Mouse (Mus musculus) kidney, embryonic 15.5 days (tissue): ENCODE data around the gene Lgals4. TPM values are rescaled to one million over a fixed set of nuclear protein-coding genes. Genes with fewer than 3 reads are reported as not detected.

Experiments used
- ATAC-seq: fragments of 200-750 bp; cut with Nextera tagmentation; replicated peaks from 2 replicates; pipeline ENCODE4 v1.8.0; 2017; ENCODE audit warnings: moderate TSS enrichment; ENCODE audit not compliant: low FRiP score
- H3K27ac ChIP-seq: fragments of 300-500 bp; sonication (generic); 2 replicates; pipeline ENCODE4 v1.5.1; 2015; ENCODE audit warnings: mild to moderate bottlenecking, inconsistent platforms
- H3K27me3 ChIP-seq: fragments of 300-500 bp; sonication (generic); 2 replicates; pipeline ENCODE4 v1.6.1; 2015; ENCODE audit warnings: inconsistent platforms
- H3K36me3 ChIP-seq: fragments of 300-500 bp; sonication (generic); 2 replicates; pipeline ENCODE4 v1.6.1; 2015; ENCODE audit warnings: inconsistent platforms
- H3K4me1 ChIP-seq: fragments of 300-500 bp; sonication (generic); 2 replicates; pipeline ENCODE4 v1.6.1; 2015; ENCODE audit warnings: inconsistent platforms
- H3K4me2 ChIP-seq: fragments of 300-500 bp; sonication (generic); 2 replicates; pipeline ENCODE4 v1.6.1; 2015; ENCODE audit warnings: moderate library complexity, mild to moderate bottlenecking, inconsistent platforms
- H3K4me3 ChIP-seq: fragments of 300-500 bp; sonication (generic); replicated peaks from 2 replicates; pipeline ENCODE4 v1.5.1; 2015; ENCODE audit warnings: mild to moderate bottlenecking, inconsistent platforms
- H3K9ac ChIP-seq: fragments of 300-500 bp; sonication (generic); 2 replicates; pipeline ENCODE4 v1.6.1; 2015; ENCODE audit warnings: mild to moderate bottlenecking, inconsistent platforms
- H3K9me3 ChIP-seq: fragments of 300-500 bp; sonication (generic); replicated peaks from 2 replicates; pipeline ENCODE4 v1.6.1; 2016; ENCODE audit warnings: inconsistent platforms
- WGBS: fragments of 180-500 bp; shearing (Covaris S2); methylation state at CpG from one replicate; pipeline ENCODE4 v1.1.7; 2015; ENCODE audit warnings: mixed read lengths; 5-methylcytosine and 5-hydroxymethylcytosine counted together
- polyA plus RNA-seq: library from polyadenylated mRNA; unstranded; fragments of >200 nt; fragmentation: Nextera tagmentation; extraction: Ambion mirVana; gene quantifications from 2 replicates; pipeline ENCODE4 v1.2.1, GENCODE M21; 2015

Gene Lgals4
- polyA plus RNA-seq, 1 experiment from 2014 or later: 12.0 TPM

DNA sequence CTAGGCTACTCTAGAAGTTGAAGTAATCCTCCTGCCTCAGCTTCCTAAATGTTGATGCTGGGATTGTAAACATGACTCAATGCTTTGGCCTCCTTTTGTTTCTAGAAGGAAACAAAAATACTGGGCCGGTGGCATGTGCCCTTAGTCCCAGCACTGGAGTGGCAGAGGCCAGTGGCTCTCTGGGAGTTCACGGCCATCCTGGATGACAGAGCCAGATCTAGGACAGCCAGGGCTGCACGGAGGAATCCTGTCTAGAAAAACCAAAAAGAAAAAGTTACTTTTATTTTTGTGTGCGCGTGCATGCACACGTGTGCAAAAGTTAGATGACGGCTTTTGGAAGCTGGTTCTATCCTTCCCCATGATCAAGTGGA lies 7.3 kb upstream of the Lgals4 start:
- 89% methylated on average over 7 of the region's 7 CpGs for WGBS
- no peak for ATAC-seq
- peak overlapping the region; percentile 53 for H3K4me3 ChIP-seq
- no peaks in the 10 kb centered on the region for H3K9me3 ChIP-seq
- H3K4me2 ChIP-seq: peak overlapping the region; percentile 56; the same call in 1 of the 2 replicates
- H3K9ac ChIP-seq: no peak overlapping the region
- peaks cover 46% of the 10 kb centered on the region for H3K36me3 ChIP-seq
- peaks cover 34% of the 10 kb centered on the region for H3K4me1 ChIP-seq
- H3K27ac ChIP-seq: peak overlapping the region; percentile 81; the same call in 1 of the 2 replicates
- H3K27me3 ChIP-seq: no peaks in the 10 kb centered on the region

DNA sequence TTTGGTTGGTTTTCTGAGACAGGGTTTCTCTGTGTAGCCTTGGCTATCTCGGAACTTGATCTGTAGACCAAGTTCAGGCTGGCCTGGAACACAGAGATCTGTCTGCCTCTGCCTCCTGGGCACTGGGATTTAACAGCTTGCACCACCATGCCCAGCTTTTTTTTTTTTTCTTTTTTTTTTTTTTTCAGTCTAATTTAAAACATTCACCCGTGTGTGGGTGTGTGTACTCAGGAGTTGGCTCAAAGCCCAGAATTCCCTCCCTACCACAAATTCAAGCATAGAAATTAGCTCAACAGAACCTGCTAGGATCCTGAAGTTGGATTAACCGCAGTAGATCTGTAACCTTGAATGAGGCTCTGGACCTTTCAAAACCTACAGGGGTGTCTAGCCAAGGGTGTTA lies 6.3 kb upstream of the Lgals4 start:
- H3K27me3 ChIP-seq: no peaks in the 10 kb centered on the region
- H3K9me3 ChIP-seq: no peaks in the 10 kb centered on the region
- no peak for ATAC-seq
- H3K9ac ChIP-seq: no peak overlapping the region
- H3K4me3 ChIP-seq: no peak overlapping the region
- H3K36me3 ChIP-seq: peaks cover 44% of the 10 kb centered on the region
- no peak overlapping the region for H3K4me2 ChIP-seq
- peaks cover 34% of the 10 kb centered on the region for H3K4me1 ChIP-seq
- 51% methylated on average over 3 of the region's 3 CpGs for WGBS
- no peak overlapping the region for H3K27ac ChIP-seq

DNA sequence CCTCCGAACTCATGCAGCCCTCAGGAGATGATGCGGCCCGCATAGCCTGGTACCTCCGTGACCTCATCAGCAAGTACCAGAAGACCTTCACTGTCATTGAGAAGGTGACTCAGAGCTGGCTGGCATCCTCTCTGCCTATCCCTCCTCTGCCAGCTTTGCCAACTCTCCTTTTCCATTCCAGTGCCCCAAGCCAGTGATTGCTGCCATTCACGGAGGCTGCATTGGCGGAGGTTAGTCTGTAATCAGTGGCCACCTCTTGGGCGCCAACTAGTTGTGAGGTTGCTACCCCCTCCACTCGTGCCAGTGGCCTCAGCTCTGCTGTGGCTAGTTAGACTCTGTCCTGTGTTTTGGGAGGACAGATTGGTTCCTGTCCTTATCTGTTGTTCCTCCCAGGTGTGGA lies 3.8 kb upstream of the Lgals4 start:
- Histone ChIP-seq H3K27me3 (no peaks in the 10 kb centered on the region), H3K27ac (no peak overlapping the region), H3K4me2 (no peak overlapping the region), H3K9ac (no peak overlapping the region), H3K4me1 (peaks cover 19% of the 10 kb centered on the region), H3K9me3 (no peaks in the 10 kb centered on the region), H3K4me3 (no peak overlapping the region), H3K36me3 (peaks cover 33% of the 10 kb centered on the region)
- no peak for ATAC-seq
- 94% methylated on average over 8 of the region's 8 CpGs for WGBS

DNA sequence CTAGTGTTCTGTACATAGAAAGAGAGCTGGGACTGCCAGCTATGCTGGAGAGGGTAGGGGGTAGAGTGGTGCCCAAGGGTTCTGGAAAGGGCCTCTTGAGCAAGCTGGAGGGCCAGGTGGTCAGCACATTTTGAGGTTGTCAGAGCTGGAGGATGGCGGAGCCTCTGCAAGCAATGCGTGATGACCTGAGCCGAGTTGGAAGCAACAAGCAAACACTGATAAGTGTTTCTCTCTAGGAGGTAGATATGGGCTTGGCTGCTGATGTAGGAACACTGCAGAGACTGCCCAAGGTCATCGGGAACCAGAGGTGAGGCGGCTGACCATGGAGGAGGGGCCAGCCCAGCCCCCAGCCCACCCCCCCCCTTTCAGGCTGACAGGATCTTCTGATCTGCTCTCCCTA lies 2.7 kb upstream of the Lgals4 start:
- ATAC-seq: 0 out of 2 replicates have a peak, but pooled peaks have one; percentile 9
- peaks cover 13% of the 10 kb centered on the region for H3K4me1 ChIP-seq
- no peaks in the 10 kb centered on the region for H3K27me3 ChIP-seq

DNA sequence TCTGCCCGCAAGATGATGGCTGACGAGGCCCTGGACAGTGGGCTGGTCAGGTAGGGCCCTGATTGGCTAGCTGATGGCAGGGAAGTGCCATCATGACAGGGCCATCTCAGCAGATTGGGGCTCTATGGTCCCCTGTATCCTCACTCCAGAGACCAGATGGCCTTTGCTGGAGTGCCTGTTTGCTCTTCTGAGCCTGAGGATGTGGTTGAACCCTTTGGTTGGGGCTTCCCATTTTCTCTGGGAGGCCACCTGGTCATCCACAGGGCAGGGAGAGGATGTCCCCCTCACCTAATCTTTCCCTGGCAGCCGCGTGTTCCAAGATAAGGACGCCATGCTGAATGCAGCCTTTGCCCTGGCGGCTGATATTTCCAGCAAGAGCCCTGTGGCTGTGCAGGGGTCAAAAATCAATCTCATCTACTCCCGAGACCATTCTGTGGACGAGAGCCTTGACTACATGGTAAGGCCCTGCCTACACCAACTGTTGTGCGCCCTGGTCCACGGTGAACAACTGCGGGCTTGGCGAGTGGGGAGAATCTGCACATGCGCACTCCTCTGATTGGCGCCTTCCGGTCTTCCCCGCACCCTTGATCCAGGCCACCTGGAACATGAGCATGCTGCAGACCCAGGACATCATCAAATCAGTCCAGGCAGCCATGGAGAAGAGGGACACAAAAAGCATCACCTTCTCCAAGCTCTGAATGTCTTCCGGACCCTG lies 2.1 kb upstream of the Lgals4 start:
- H3K27ac ChIP-seq: no peak overlapping the region

More for the DNA sequence above, 2.7 kb upstream of the Lgals4 start:
- Histone ChIP-seq H3K4me2 (no peak overlapping the region), H3K9me3 (no peaks in the 10 kb centered on the region), H3K4me3 (no peak overlapping the region), H3K9ac (no peak overlapping the region), H3K36me3 (peaks cover 33% of the 10 kb centered on the region), H3K27ac (no peak overlapping the region)
- 95% methylated on average over 5 of the region's 5 CpGs for WGBS

DNA sequence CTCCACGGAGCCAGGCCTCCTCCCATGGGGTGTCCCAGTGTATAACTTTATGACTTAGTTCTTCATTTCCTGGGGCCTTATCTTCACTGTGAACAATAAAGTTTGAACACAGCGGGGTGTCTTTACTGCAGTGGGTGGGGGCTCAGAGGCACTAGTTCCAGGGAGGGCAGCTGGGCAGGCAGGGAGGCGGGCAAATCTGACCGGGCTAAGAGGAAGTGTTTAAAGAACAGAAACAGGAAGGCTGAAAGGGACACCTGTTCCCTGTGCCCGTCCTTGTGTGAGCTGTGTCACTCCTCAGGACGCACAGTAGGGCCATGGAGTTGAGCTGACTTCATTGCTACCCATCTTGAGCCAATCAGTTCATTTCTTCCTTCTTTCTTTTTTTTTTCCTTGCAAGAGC lies 1.5 kb upstream of the Lgals4 start:
- H3K36me3 ChIP-seq: peaks cover 33% of the 10 kb centered on the region
- H3K9ac ChIP-seq: no peak overlapping the region
- ATAC-seq: no peak
- WGBS: 62% methylated on average over 6 of the region's 6 CpGs
- H3K4me1 ChIP-seq: peaks cover 6% of the 10 kb centered on the region; the same call in 1 of the 2 replicates
- no peak overlapping the region for H3K4me2 ChIP-seq
- H3K9me3 ChIP-seq: no peaks in the 10 kb centered on the region
- H3K27me3 ChIP-seq: no peaks in the 10 kb centered on the region
- H3K4me3 ChIP-seq: no peak overlapping the region
- H3K27ac ChIP-seq: no peak overlapping the region

More for the DNA sequence above, 2.1 kb upstream of the Lgals4 start:
- Histone ChIP-seq H3K4me1 (peaks cover 7% of the 10 kb centered on the region; the same call in 1 of the 2 replicates), H3K9me3 (no peaks in the 10 kb centered on the region), H3K9ac (no peak overlapping the region), H3K4me2 (no peak overlapping the region), H3K36me3 (peaks cover 33% of the 10 kb centered on the region), H3K4me3 (no peak overlapping the region), H3K27me3 (no peaks in the 10 kb centered on the region)
- ATAC-seq: no peak
- 90% methylated on average over 17 of the region's 17 CpGs for WGBS

DNA sequence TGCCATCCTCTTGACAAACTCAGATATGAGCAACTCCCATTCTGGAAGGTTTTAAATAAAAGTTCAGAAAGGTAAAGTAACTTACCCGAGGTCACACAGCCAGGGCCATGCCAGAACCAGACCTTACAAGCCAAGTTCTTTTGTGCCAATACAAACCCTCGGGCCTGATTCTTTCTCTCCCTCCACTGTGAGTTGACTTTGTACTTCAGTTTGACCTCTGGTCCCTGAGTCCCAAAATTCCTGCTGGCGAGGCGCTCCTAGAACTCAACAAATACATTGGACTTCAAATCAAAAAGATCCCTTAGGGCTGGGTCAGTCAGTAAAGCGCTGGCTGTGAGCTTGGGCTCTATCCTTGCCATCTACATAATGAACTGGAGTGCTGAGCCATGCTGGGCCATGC lies 3.3 kb downstream of the Lgals4 start:
- Histone ChIP-seq H3K27ac (no peak overlapping the region), H3K27me3 (no peaks in the 10 kb centered on the region), H3K36me3 (peaks cover 2% of the 10 kb centered on the region), H3K4me2 (no peak overlapping the region), H3K9ac (no peak overlapping the region), H3K4me3 (no peak overlapping the region), H3K9me3 (no peaks in the 10 kb centered on the region), H3K4me1 (no peaks in the 10 kb centered on the region)
- no peak for ATAC-seq
- WGBS: 80% methylated on average over 5 of the region's 5 CpGs

DNA sequence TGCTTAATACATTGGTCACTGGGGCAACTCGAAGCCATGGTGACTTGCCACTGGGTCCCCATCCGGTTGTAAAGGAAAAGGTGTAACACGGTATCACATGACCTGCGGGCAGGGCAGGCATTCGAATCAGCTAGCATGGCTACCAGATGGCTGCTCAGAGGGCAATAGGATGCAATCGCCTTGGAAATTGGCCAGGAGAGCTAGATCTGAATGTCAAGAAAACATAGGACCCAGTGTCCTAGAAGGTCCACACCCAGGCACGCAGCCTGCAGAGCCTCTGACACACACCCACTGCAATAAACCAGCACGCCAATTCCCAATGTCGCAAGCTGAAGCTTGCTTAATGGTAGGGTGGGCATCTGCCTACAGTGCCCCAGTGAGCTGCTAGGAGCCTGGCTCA lies 4.7 kb downstream of the Lgals4 start:
- H3K4me1 ChIP-seq: no peaks in the 10 kb centered on the region
- no peak overlapping the region for H3K27ac ChIP-seq
- H3K4me2 ChIP-seq: no peak overlapping the region
- H3K9ac ChIP-seq: no peak overlapping the region
- H3K9me3 ChIP-seq: no peaks in the 10 kb centered on the region
- no peaks in the 10 kb centered on the region for H3K36me3 ChIP-seq
- WGBS: 65% methylated on average over 9 of the region's 9 CpGs
- H3K4me3 ChIP-seq: no peak overlapping the region
- H3K27me3 ChIP-seq: no peaks in the 10 kb centered on the region
- no peak for ATAC-seq

DNA sequence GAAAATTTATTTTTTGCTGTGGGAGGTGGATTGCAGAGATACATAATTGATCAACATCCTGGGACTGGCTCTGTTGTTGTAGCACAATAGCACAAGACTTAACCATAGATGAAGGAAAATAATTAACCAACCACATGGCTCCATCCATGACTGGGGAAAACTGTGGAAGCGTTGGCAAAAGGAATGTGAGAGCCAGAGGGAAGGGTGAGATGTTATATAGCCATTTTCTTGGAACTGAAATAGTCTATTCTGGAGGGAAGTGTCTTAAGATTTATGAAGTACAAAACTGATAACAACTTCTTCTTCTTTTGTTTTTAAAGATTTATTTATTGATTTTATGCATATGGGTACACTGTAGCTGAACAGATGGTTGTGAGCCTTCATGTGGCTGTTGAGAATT lies 13.6 kb downstream of the Lgals4 start:
- H3K36me3 ChIP-seq: no peaks in the 10 kb centered on the region
- no peak overlapping the region for H3K9ac ChIP-seq
- H3K4me2 ChIP-seq: no peak overlapping the region
- no peak for ATAC-seq
- no peak overlapping the region for H3K27ac ChIP-seq
- no peaks in the 10 kb centered on the region for H3K27me3 ChIP-seq
- no peaks in the 10 kb centered on the region for H3K9me3 ChIP-seq
- no peak overlapping the region for H3K4me3 ChIP-seq
- 46% methylated on average over 1 of the region's 1 CpGs for WGBS
- H3K4me1 ChIP-seq: peaks cover 8% of the 10 kb centered on the region; the same call in 1 of the 2 replicates

DNA sequence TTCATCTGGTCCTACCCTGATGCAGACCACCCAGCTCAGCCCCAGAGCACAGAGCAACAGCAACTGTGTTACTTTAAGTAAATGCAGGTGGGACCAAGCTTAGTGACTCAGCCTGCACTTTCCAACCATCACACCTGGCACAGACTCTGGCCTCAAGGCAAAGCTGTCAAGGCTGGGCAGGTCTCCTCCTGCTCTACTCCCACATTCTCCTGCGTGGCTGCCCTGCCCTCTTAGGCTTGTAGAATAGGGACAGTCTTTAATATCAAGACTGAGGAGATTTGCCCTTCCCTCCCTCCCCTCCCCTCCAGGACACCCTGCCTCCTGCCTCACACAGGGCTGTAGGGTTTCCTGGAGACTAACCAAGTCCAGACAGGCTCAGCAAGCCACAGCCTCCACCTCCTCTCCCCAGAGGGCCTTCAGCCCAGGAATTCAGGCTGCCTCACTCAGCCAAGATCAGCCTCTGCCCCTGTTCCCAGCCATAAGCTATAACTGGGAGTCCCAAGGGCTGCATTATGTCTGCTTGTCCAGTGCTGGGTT lies 16.1 kb downstream of the Lgals4 start:
- Histone ChIP-seq H3K27ac (0 out of 2 replicates have a peak overlapping the region, but pooled peaks have one; percentile 29), H3K27me3 (no peaks in the 10 kb centered on the region), H3K36me3 (no peaks in the 10 kb centered on the region), H3K9ac (no peak overlapping the region), H3K4me2 (no peak overlapping the region), H3K4me1 (peaks cover 8% of the 10 kb centered on the region; the same call in 1 of the 2 replicates), H3K4me3 (no peak overlapping the region), H3K9me3 (no peaks in the 10 kb centered on the region)
- ATAC-seq: no peak; the same call in 1 of the 2 replicates
- 29% methylated on average over 1 of the region's 1 CpGs for WGBS

DNA sequence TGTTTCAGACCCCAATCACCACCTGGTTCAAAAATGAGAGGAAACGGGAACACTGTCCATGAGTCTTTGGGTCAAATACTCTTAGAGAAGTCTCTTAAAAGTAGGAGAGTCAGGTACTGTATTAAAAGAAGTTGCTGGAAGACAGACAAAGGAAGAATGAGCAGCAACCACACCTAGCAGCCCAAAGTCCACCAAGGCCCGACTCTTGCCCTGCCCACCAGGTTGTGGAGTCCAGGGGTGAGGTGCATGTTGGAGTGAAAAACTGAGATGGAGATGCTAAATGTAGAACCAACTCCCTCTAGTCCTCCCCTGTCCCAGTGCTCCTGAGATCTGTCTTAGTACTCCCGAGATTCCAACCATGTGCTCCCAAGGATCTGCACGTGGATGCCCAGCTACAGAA lies 17.0 kb downstream of the Lgals4 start:
- Histone ChIP-seq H3K4me1 (peaks cover 8% of the 10 kb centered on the region; the same call in 1 of the 2 replicates), H3K4me3 (no peak overlapping the region), H3K9ac (no peak overlapping the region), H3K36me3 (no peaks in the 10 kb centered on the region), H3K27me3 (no peaks in the 10 kb centered on the region), H3K27ac (0 out of 2 replicates have a peak overlapping the region, but pooled peaks have one; percentile 29), H3K4me2 (no peak overlapping the region), H3K9me3 (no peaks in the 10 kb centered on the region)
- 67% methylated on average over 4 of the region's 4 CpGs for WGBS
- ATAC-seq: no peak

DNA sequence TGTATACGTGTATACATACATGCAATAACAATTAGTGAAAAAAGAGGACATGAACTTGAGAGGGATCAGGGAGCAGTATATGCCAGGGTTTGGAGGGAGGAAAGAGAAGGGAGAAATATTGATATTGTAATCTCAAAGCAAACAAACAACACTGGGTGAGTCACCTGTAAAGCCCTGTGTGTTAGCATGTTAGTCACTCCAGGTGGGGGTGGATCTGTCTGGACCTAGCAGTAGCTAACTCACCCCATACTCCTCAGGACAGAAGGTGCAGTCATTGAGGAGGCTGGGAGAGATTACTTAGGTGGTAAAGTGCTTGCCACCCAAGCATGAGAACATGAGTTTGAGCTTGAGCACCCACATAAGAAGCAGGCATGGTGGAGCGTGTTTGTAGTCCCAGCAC lies 26.3 kb downstream of the Lgals4 start:
- no peak for ATAC-seq
- Histone ChIP-seq H3K4me3 (no peak overlapping the region), H3K27ac (no peak overlapping the region), H3K9ac (no peak overlapping the region), H3K36me3 (no peaks in the 10 kb centered on the region), H3K4me1 (peaks cover 9% of the 10 kb centered on the region), H3K9me3 (no peaks in the 10 kb centered on the region), H3K27me3 (no peaks in the 10 kb centered on the region), H3K4me2 (no peak overlapping the region)
- WGBS: 91% methylated on average over 2 of the region's 2 CpGs
